Mouse (Mus musculus) adrenal gland, postnatal 36 days (tissue): ENCODE results near the gene Gm10271. TPM values are rescaled to one million over a fixed set of nuclear protein-coding genes. Genes with fewer than 3 reads are reported as not detected.

ENCODE experiments used
- DNase-seq, 2 experiments: peaks; one replicate each; pipeline ENCODE4 v3.0.0; 2021; ENCODE audit warnings: mixed read lengths in 1 of 2
- total RNA-seq, 2 experiments: library from RNA; stranded (reverse); gene quantifications; 2 replicates each; pipeline ENCODE4 v1.2.3; 2021

The Gm10271 gene
- total RNA-seq, 2 experiments from 2014 or later, result not detected

GRCm38 (mm10) chr10:116932418-116932817 lies 40.0 kb downstream of the Gm10271 start:
- DNase-seq, result no peak

GRCm38 (mm10) chr10:116931497-116932179 lies 40.8 kb downstream of the Gm10271 start:
- DNase-seq, result peak; percentile 36 to 47

GRCm38 (mm10) chr10:116930936-116931335 lies 41.5 kb downstream of the Gm10271 start:
- no peak for DNase-seq

GRCm38 (mm10) chr10:116930506-116930905 lies 41.9 kb downstream of the Gm10271 start:
- no peak for DNase-seq

- peak; percentile 54 to 56 for DNase-seq
Observed at GRCm38 (mm10) chr10:116928826-116929225, 43.6 kb downstream of the Gm10271 start.

- DNase-seq, result no peak
Observed at GRCm38 (mm10) chr10:116926428-116927113, 45.8 kb downstream of the Gm10271 start.

- DNase-seq, result no peak
Observed at GRCm38 (mm10) chr10:116923651-116924495, 48.5 kb downstream of the Gm10271 start.

- no peak for DNase-seq
Observed at GRCm38 (mm10) chr10:116922161-116922560, 50.2 kb downstream of the Gm10271 start.

GRCm38 (mm10) chr10:116921416-116921815 lies 51.0 kb downstream of the Gm10271 start:
- DNase-seq, result no peak

- DNase-seq, result no peak
Observed at GRCm38 (mm10) chr10:116920641-116921040, 51.8 kb downstream of the Gm10271 start.

GRCm38 (mm10) chr10:116919368-116920317 lies 52.8 kb downstream of the Gm10271 start:
- no peak for DNase-seq

GRCm38 (mm10) chr10:116916581-116916980 lies 55.8 kb downstream of the Gm10271 start:
- no peak for DNase-seq

GRCm38 (mm10) chr10:116915286-116915685 lies 57.1 kb downstream of the Gm10271 start:
- no peak for DNase-seq

- DNase-seq, result peak; percentile 82 to 90
Observed at GRCm38 (mm10) chr10:116914586-116914985, 57.8 kb downstream of the Gm10271 start.

GRCm38 (mm10) chr10:116913647-116914273 lies 58.6 kb downstream of the Gm10271 start:
- DNase-seq, result no peak

GRCm38 (mm10) chr10:116912850-116913249 lies 59.6 kb downstream of the Gm10271 start:
- no peak for DNase-seq

- no peak for DNase-seq
Observed at GRCm38 (mm10) chr10:116908901-116909642, 63.3 kb downstream of the Gm10271 start.
